Mouse (Mus musculus) ES-E14 (cell line): ENCODE data around the gene Tsfm. TPM values are rescaled to one million over a fixed set of nuclear protein-coding genes. Genes with fewer than 3 reads are reported as not detected.

Experiments used
- DNase-seq: peaks from one replicate; pipeline ENCODE4 v3.0.0-alpha.2; 2013; ENCODE audit warnings: low read depth, low spot score
- H3K27ac ChIP-seq: 2 replicates; pipeline ENCODE4 v1.5.1; 2012; ENCODE audit warnings: low read depth, mild to moderate bottlenecking, low read length, moderate library complexity, mixed read lengths; ENCODE audit not compliant: poor library complexity, insufficient read depth, severe bottlenecking
- H3K36me3 ChIP-seq: 2 replicates; pipeline ENCODE4 v1.6.1; 2012; ENCODE audit warnings: mild to moderate bottlenecking, low read length, moderate library complexity, mixed read lengths; ENCODE audit not compliant: control insufficient read depth, poor library complexity, insufficient read depth, severe bottlenecking
- H3K4me1 ChIP-seq, 2 experiments: fragments of 150-350 bp in 1 of 2; sonication (generic) in 1 of 2; 2 replicates each; pipeline ENCODE4 v1.6.1; 2012; ENCODE audit warnings: low read length in 2 of 2, mild to moderate bottlenecking in 1 of 2, mixed read lengths in 1 of 2; ENCODE audit not compliant: control insufficient read depth in 2 of 2, insufficient read depth in 2 of 2, poor library complexity in 1 of 2
- H3K4me3 ChIP-seq, 2 experiments: fragments of 150-350 bp in 1 of 2; sonication (generic) in 1 of 2; 2 replicates each; pipeline ENCODE4 v1.5.1; 2012; ENCODE audit warnings: low read length in 2 of 2, low read depth in 1 of 2, mild to moderate bottlenecking in 1 of 2, mixed read lengths in 1 of 2; ENCODE audit not compliant: insufficient read depth in 1 of 2, poor library complexity in 1 of 2, severe bottlenecking in 1 of 2
- H3K9ac ChIP-seq: 2 replicates; pipeline ENCODE4 v1.6.1; 2012; ENCODE audit warnings: low read depth, mild to moderate bottlenecking, low read length, mixed read lengths; ENCODE audit not compliant: poor library complexity, insufficient read depth, severe bottlenecking
- H3K9me3 ChIP-seq: fragments of 150-350 bp; sonication (generic); 2 replicates; pipeline ENCODE4 v1.6.1; 2012; ENCODE audit warnings: low read depth, mild to moderate bottlenecking, low read length; ENCODE audit not compliant: control insufficient read depth, insufficient read depth
- CHD2 ChIP-seq: IDR thresholded peaks from 2 replicates; pipeline ENCODE4 v1.6.1; 2014; ENCODE audit warnings: mild to moderate bottlenecking, low read depth, low read length, inconsistent platforms
- HCFC1 ChIP-seq: IDR thresholded peaks from 2 replicates; pipeline ENCODE4 v1.6.1; 2012; ENCODE audit warnings: low read length, inconsistent platforms, borderline replicate concordance; ENCODE audit not compliant: insufficient read depth
- MAFK ChIP-seq: IDR thresholded peaks from 2 replicates; pipeline ENCODE4 v1.6.1; 2014; ENCODE audit warnings: mild to moderate bottlenecking, low read depth, low read length, inconsistent platforms; ENCODE audit not compliant: insufficient read depth
- ZC3H11A ChIP-seq: IDR thresholded peaks from 2 replicates; pipeline ENCODE4 v1.6.1; 2012; ENCODE audit warnings: low read depth, mild to moderate bottlenecking, inconsistent platforms, low read length, borderline replicate concordance
- ZNF384 ChIP-seq: IDR thresholded peaks from 2 replicates; pipeline ENCODE4 v1.6.1; 2012; ENCODE audit warnings: low read depth, low read length, inconsistent platforms
- in situ Hi-C, 2 experiments: fragments of 600-800 bp; cut with MboI; formaldehyde crosslinking; loops; one replicate each; pipeline ENCODE4 v1.15.1; 2025; ENCODE audit warnings: low sequenced_read_pairs in 2 of 2, inconsistent platforms in 1 of 2; ENCODE audit not compliant: unreplicated experiment in 2 of 2
- total RNA-seq: library from RNA; depleted of rRNA; stranded (reverse); fragments of 300-350 nt; gene quantifications from 2 replicates; pipeline ENCODE4 v1.2.3, GENCODE M21; 2012

Gene Tsfm
- total RNA-seq, 1 experiment, result 60.9 TPM

DNA sequence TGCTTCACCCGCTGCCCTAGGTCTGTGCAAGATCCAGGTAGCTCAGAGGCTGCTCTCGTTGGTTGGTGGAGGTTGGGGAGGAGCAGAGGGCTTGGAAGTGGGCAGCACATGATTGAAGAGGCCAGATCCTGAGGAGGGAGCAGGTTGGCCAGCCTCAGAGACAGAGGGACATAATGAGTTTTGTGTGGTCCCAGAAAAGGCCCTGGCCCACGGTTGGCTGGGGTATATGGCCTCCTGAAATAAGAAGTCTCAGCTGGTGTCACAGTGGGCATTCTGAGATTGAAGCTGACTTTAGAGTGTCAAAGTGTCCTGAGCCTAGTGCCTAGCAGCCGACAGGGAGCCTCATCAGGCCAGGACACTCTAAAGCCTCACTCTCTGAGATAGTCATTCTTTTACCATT lies 45.5 kb downstream of the Tsfm start:
- in situ Hi-C loops, result no loop called here
- no peak for TF ChIP-seq HCFC1
- TF ChIP-seq CHD2, result no peak
- no peak for TF ChIP-seq ZNF384
- TF ChIP-seq ZC3H11A, result no peak
- TF ChIP-seq MAFK, result no peak
- H3K9me3 ChIP-seq, result no peaks in the 10 kb centered on the region
- H3K27ac ChIP-seq, result no peak overlapping the region
- peaks cover 15 to 71% of the 10 kb centered on the region in 2 experiments for H3K4me1 ChIP-seq
- no peaks in the 10 kb centered on the region; the same call in 1 of the 2 replicates for H3K36me3 ChIP-seq
- no peak overlapping the region for H3K9ac ChIP-seq
- DNase-seq, result no peak
- H3K4me3 ChIP-seq, result no peak overlapping the region

DNA sequence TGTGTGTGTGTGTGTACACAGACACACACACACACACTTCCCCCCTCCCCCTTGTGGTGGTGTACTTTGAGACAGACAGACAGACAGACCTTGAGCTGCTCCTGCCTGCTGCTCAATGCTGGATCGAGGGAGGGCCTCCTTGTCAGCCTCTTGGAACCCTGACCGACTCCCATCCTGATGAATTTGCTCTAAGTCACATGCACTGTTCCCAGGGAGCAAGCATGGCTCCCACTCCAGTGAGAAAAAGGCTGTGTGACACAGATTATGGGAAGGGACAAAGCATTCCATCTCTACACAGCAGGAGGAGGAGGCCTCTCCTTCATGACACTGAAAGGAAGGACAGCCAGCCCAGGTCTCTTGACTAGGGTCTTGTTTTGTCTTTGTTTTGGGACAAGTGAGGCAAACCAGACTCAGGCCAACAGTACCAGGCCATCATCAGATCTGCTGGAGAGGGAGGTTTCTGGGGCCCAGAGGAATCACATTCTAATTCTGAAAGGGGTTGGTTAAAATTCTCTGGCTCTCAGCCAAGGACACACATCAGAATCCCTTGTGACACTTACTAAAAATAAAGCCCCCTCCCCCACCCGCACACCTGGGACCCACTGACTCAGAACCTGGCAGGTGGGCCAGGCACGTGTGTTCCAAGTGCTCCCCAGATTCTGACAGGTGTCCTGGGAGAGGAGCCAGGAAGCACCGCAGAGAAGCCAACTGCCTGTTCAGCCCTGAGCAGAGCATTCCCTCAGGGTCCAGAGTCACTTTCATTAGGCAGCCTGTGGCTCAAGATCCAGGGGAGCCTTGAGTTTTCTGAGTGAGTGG lies 46.2 kb downstream of the Tsfm start:
- no peak for DNase-seq
- peaks cover 15 to 67% of the 10 kb centered on the region in 2 experiments for H3K4me1 ChIP-seq

DNA sequence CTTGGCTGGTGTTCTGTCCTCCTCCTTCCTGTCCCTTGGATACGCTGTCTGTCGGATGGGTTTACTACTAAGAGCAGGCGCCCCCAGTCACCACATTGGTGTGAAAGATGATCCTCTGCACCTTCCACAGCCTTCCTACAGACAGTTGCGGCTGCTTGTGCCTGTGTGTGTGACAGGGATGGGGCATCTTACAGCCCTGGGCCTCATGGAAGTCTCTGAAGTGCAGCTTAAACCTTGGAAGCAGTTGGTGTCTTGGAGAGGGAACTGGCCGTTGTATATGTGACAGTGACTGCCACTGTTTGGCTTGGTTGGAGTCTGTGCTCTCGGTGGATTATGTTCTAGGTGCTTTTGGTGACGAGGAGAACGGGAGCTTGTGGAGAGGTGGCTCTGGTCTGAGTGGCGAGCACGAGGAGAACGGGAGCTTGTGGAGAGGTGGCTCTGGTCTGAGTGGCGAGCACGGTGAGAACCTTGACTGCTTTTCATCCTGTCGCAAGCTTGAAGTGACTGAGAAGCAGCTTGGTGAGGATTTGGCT lies 47.4 kb downstream of the Tsfm start:
- no peak overlapping the region for H3K27ac ChIP-seq
- H3K4me1 ChIP-seq, result peaks cover 15 to 59% of the 10 kb centered on the region in 2 experiments
- TF ChIP-seq ZC3H11A (no peak), ZNF384 (no peak), HCFC1 (no peak), CHD2 (no peak), MAFK (no peak)
- in situ Hi-C loops, result no loop called here
- H3K9ac ChIP-seq, result no peak overlapping the region
- H3K9me3 ChIP-seq, result no peaks in the 10 kb centered on the region
- H3K4me3 ChIP-seq, result no peak overlapping the region
- no peaks in the 10 kb centered on the region; the same call in 1 of the 2 replicates for H3K36me3 ChIP-seq
- DNase-seq, result no peak

More for the DNA sequence above, 46.2 kb downstream of the Tsfm start:
- TF ChIP-seq ZNF384 (no peak), ZC3H11A (no peak), CHD2 (no peak), HCFC1 (no peak), MAFK (no peak)
- H3K36me3 ChIP-seq, result no peaks in the 10 kb centered on the region; the same call in 1 of the 2 replicates
- H3K4me3 ChIP-seq, result no peak overlapping the region
- no peak overlapping the region for H3K27ac ChIP-seq
- in situ Hi-C loops, result no loop called here
- no peak overlapping the region; the same call in 1 of the 2 replicates for H3K9ac ChIP-seq
- H3K9me3 ChIP-seq, result no peaks in the 10 kb centered on the region

DNA sequence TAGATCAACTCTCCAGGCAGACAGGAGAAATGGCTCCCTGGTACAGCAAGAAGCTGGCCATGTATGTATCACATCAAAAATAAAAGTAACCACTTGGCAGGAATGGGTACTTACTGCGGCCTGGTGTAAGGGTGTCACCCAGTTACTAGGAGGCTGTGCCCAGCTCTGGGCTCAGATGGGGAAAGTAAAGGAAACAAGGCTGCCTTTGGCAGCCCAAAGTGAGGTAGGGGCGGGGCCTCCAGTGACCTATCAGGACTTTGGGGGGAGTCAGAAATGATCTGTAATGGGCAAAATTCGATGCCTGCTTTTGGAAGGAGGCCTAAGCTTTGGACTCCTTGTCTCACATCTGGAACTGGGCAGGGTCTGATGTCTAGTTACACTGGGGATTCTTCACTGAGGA lies 48.9 kb downstream of the Tsfm start:
- TF ChIP-seq MAFK (no peak), CHD2 (no peak)
- Histone ChIP-seq H3K4me1 (peaks cover 9 to 52% of the 10 kb centered on the region in 2 experiments), H3K4me3 (no peak overlapping the region), H3K27ac (no peak overlapping the region), H3K9ac (no peak overlapping the region), H3K36me3 (no peaks in the 10 kb centered on the region; the same call in 1 of the 2 replicates), H3K9me3 (no peaks in the 10 kb centered on the region)
- in situ Hi-C loops, result no loop called here
- DNase-seq, result no peak
